Mouse (Mus musculus): ENCODE data around the gene Hs6st1. TPM values are rescaled to one million over a fixed set of nuclear protein-coding genes. Genes with fewer than 3 reads are reported as not detected.

The Hs6st1 gene
- polyA plus RNA-seq, 1 experiment from 2014 or later = 4.2 TPM

GRCm38 (mm10) chr1:36077084-36077483, 8.9 kb downstream of the Hs6st1 start:
- Histone ChIP-seq H3K4me1 (peaks cover 43% of the 10 kb centered on the region), H3K27me3 (ENCODE audit: poor library complexity, severe bottlenecking) (no peaks in the 10 kb centered on the region), H3K4me3 (no peak overlapping the region), H3K27ac (peak overlapping the region; percentile 54; the same call in 1 of the 2 replicates), H3K9me3 (no peaks in the 10 kb centered on the region), H3K36me3 (replicated peaks) (peaks cover 89% of the 10 kb centered on the region)
- WGBS = 87% methylated on average over 6 of the region's 6 CpGs
- DNase-seq (ENCODE audit: extremely low spot score, low spot score) = no peak

GRCm38 (mm10) chr1:36078250-36078649, 10.1 kb downstream of the Hs6st1 start:
- no peaks in the 10 kb centered on the region for H3K27me3 ChIP-seq (ENCODE audit: poor library complexity, severe bottlenecking)
- H3K9me3 ChIP-seq = no peaks in the 10 kb centered on the region
- H3K27ac ChIP-seq = peak overlapping the region; percentile 54
- no peak overlapping the region for H3K4me3 ChIP-seq
- H3K36me3 ChIP-seq (replicated peaks) = peaks cover 95% of the 10 kb centered on the region
- WGBS = 97% methylated on average over 1 of the region's 1 CpGs
- DNase-seq (ENCODE audit: extremely low spot score, low spot score) = no peak
- H3K4me1 ChIP-seq = peaks cover 32% of the 10 kb centered on the region

- H3K36me3 ChIP-seq (replicated peaks) = peaks cover 98% of the 10 kb centered on the region
- no peak for DNase-seq (ENCODE audit: extremely low spot score, low spot score)
- H3K27me3 ChIP-seq (ENCODE audit: poor library complexity, severe bottlenecking) = no peaks in the 10 kb centered on the region
- H3K27ac ChIP-seq = no peak overlapping the region
- peaks cover 3% of the 10 kb centered on the region; the same call in 1 of the 2 replicates for H3K9me3 ChIP-seq
- peaks cover 20% of the 10 kb centered on the region for H3K4me1 ChIP-seq
- 91% methylated on average over 8 of the region's 8 CpGs for WGBS
- no peak overlapping the region for H3K4me3 ChIP-seq
Observed at GRCm38 (mm10) chr1:36079679-36080078, 11.5 kb downstream of the Hs6st1 start.

GRCm38 (mm10) chr1:36080974-36081373, 12.8 kb downstream of the Hs6st1 start:
- peaks cover 3% of the 10 kb centered on the region; the same call in 1 of the 2 replicates for H3K9me3 ChIP-seq
- H3K27ac ChIP-seq = no peak overlapping the region
- peaks cover 99% of the 10 kb centered on the region for H3K36me3 ChIP-seq (replicated peaks)
- no peaks in the 10 kb centered on the region for H3K27me3 ChIP-seq (ENCODE audit: poor library complexity, severe bottlenecking)
- no peak for DNase-seq (ENCODE audit: extremely low spot score, low spot score)
- peaks cover 20% of the 10 kb centered on the region for H3K4me1 ChIP-seq
- no peak overlapping the region for H3K4me3 ChIP-seq
- 91% methylated on average over 5 of the region's 5 CpGs for WGBS

- H3K27ac ChIP-seq = no peak overlapping the region
- WGBS = 94% methylated on average over 6 of the region's 6 CpGs
- no peak for DNase-seq (ENCODE audit: extremely low spot score, low spot score)
- H3K4me3 ChIP-seq = no peak overlapping the region
- H3K27me3 ChIP-seq (ENCODE audit: poor library complexity, severe bottlenecking) = no peaks in the 10 kb centered on the region
- H3K36me3 ChIP-seq (replicated peaks) = peaks cover 99% of the 10 kb centered on the region
- H3K9me3 ChIP-seq = peaks cover 3% of the 10 kb centered on the region; the same call in 1 of the 2 replicates
- peaks cover 8% of the 10 kb centered on the region for H3K4me1 ChIP-seq
Observed at GRCm38 (mm10) chr1:36082184-36082583, 14.0 kb downstream of the Hs6st1 start.

GRCm38 (mm10) chr1:36083554-36083953, 15.4 kb downstream of the Hs6st1 start:
- peaks cover 3% of the 10 kb centered on the region; the same call in 1 of the 2 replicates for H3K9me3 ChIP-seq
- H3K4me1 ChIP-seq = peaks cover 12% of the 10 kb centered on the region
- DNase-seq (ENCODE audit: extremely low spot score, low spot score) = no peak
- H3K36me3 ChIP-seq (replicated peaks) = peaks cover 90% of the 10 kb centered on the region
- H3K4me3 ChIP-seq = no peak overlapping the region
- no peaks in the 10 kb centered on the region for H3K27me3 ChIP-seq (ENCODE audit: poor library complexity, severe bottlenecking)
- H3K27ac ChIP-seq = no peak overlapping the region
- 89% methylated on average over 5 of the region's 5 CpGs for WGBS

GRCm38 (mm10) chr1:36085069-36085468, 16.9 kb downstream of the Hs6st1 start:
- no peak overlapping the region for H3K27ac ChIP-seq
- 90% methylated on average over 5 of the region's 5 CpGs for WGBS
- H3K4me3 ChIP-seq = no peak overlapping the region
- peaks cover 27% of the 10 kb centered on the region for H3K4me1 ChIP-seq
- peaks cover 89% of the 10 kb centered on the region for H3K36me3 ChIP-seq (replicated peaks)
- no peaks in the 10 kb centered on the region for H3K27me3 ChIP-seq (ENCODE audit: poor library complexity, severe bottlenecking)
- H3K9me3 ChIP-seq = peaks cover 3% of the 10 kb centered on the region; the same call in 1 of the 2 replicates
- no peak for DNase-seq (ENCODE audit: extremely low spot score, low spot score)

GRCm38 (mm10) chr1:36088367-36088766, 20.2 kb downstream of the Hs6st1 start:
- Histone ChIP-seq H3K27me3 (ENCODE audit: poor library complexity, severe bottlenecking) (no peaks in the 10 kb centered on the region), H3K27ac (peak overlapping the region; percentile 67), H3K4me3 (no peak overlapping the region), H3K4me1 (peaks cover 42% of the 10 kb centered on the region), H3K36me3 (replicated peaks) (peaks cover 82% of the 10 kb centered on the region), H3K9me3 (peaks cover 3% of the 10 kb centered on the region; the same call in 1 of the 2 replicates)
- no peak for DNase-seq (ENCODE audit: extremely low spot score, low spot score)
- WGBS = 79% methylated on average over 4 of the region's 4 CpGs

- H3K9me3 ChIP-seq = peaks cover 2% of the 10 kb centered on the region; the same call in 1 of the 2 replicates
- WGBS = 52% methylated on average over 1 of the region's 1 CpGs
- no peak for DNase-seq (ENCODE audit: extremely low spot score, low spot score)
- peak overlapping the region; percentile 67 for H3K27ac ChIP-seq
- peaks cover 82% of the 10 kb centered on the region for H3K36me3 ChIP-seq (replicated peaks)
- H3K27me3 ChIP-seq (ENCODE audit: poor library complexity, severe bottlenecking) = no peaks in the 10 kb centered on the region
- peaks cover 42% of the 10 kb centered on the region for H3K4me1 ChIP-seq
- H3K4me3 ChIP-seq = no peak overlapping the region
Observed at GRCm38 (mm10) chr1:36089481-36089880, 21.3 kb downstream of the Hs6st1 start.

- Histone ChIP-seq H3K27me3 (ENCODE audit: poor library complexity, severe bottlenecking) (no peaks in the 10 kb centered on the region), H3K36me3 (replicated peaks) (peaks cover 82% of the 10 kb centered on the region), H3K4me3 (no peak overlapping the region), H3K9me3 (no peaks in the 10 kb centered on the region; the same call in 1 of the 2 replicates), H3K27ac (peak overlapping the region; percentile 67), H3K4me1 (peaks cover 42% of the 10 kb centered on the region)
- 65% methylated on average over 6 of the region's 6 CpGs for WGBS
- DNase-seq (ENCODE audit: extremely low spot score, low spot score) = no peak
Observed at GRCm38 (mm10) chr1:36090011-36090721, 22.0 kb downstream of the Hs6st1 start.

GRCm38 (mm10) chr1:36090722-36091110, 22.5 kb downstream of the Hs6st1 start:
- Histone ChIP-seq H3K36me3 (replicated peaks) (peaks cover 82% of the 10 kb centered on the region), H3K27me3 (ENCODE audit: poor library complexity, severe bottlenecking) (no peaks in the 10 kb centered on the region), H3K4me3 (no peak overlapping the region), H3K27ac (peak overlapping the region; percentile 3; the same call in 1 of the 2 replicates), H3K9me3 (no peaks in the 10 kb centered on the region; the same call in 1 of the 2 replicates), H3K4me1 (peaks cover 42% of the 10 kb centered on the region)
- no peak for DNase-seq (ENCODE audit: extremely low spot score, low spot score)
- 93% methylated on average over 4 of the region's 4 CpGs for WGBS

- Histone ChIP-seq H3K4me3 (no peak overlapping the region), H3K27ac (no peak overlapping the region), H3K4me1 (peaks cover 42% of the 10 kb centered on the region), H3K27me3 (ENCODE audit: poor library complexity, severe bottlenecking) (no peaks in the 10 kb centered on the region), H3K9me3 (no peaks in the 10 kb centered on the region), H3K36me3 (replicated peaks) (peaks cover 82% of the 10 kb centered on the region)
- DNase-seq (ENCODE audit: extremely low spot score, low spot score) = no peak
- WGBS = 80% methylated on average over 6 of the region's 6 CpGs
Observed at GRCm38 (mm10) chr1:36091246-36091645, 23.0 kb downstream of the Hs6st1 start.

GRCm38 (mm10) chr1:36093741-36094140, 25.5 kb downstream of the Hs6st1 start:
- WGBS = 94% methylated on average over 8 of the region's 8 CpGs
- Histone ChIP-seq H3K27ac (no peak overlapping the region), H3K36me3 (replicated peaks) (peaks cover 92% of the 10 kb centered on the region), H3K27me3 (ENCODE audit: poor library complexity, severe bottlenecking) (no peaks in the 10 kb centered on the region), H3K9me3 (no peaks in the 10 kb centered on the region), H3K4me3 (no peak overlapping the region), H3K4me1 (peaks cover 28% of the 10 kb centered on the region)
- no peak for DNase-seq (ENCODE audit: extremely low spot score, low spot score)
